Mouse (Mus musculus): ENCODE measurements around the gene Plcl1.
"Not testable (repeated sequence)": the region's sequence is repeated elsewhere in the genome, so short reads cannot be mapped to it uniquely, and the experiment has no call there.

Gene Plcl1

GRCm38 (mm10) chr1:55505811-55506210, 100.1 kb downstream of the Plcl1 start:
- ChIA-PET CTCF (no interaction called here), POLR2A (no interaction called here)

GRCm38 (mm10) chr1:55507061-55507460, 101.3 kb downstream of the Plcl1 start:
- POLR2A ChIA-PET: interaction anchor here in 1 of 4 experiments (0.6 kb wide), 1 partner anchor 257 kb away, joined by 3 read pairs; no protein-coding TSS in a partner anchor
- CTCF ChIA-PET: interaction anchor here in 1 of 4 experiments (0.6 kb wide), 1 partner anchor 273 kb away, joined by 6 read pairs; no protein-coding TSS in a partner anchor

- ChIA-PET POLR2A (no interaction called here), CTCF (no interaction called here)
Observed at GRCm38 (mm10) chr1:55509587-55509986, 103.9 kb downstream of the Plcl1 start.

- ChIA-PET POLR2A (no interaction called here), CTCF (interaction anchor here in 1 of 4 experiments (0.6 kb wide), 1 partner anchor 376 kb away, joined by 3 read pairs; no protein-coding TSS in a partner anchor)
Observed at GRCm38 (mm10) chr1:55512165-55512564, 106.4 kb downstream of the Plcl1 start.

GRCm38 (mm10) chr1:55512799-55513198, 107.1 kb downstream of the Plcl1 start:
- POLR2A ChIA-PET: not testable (repeated sequence)
- CTCF ChIA-PET: interaction anchor here in 1 of 4 experiments (0.6 kb wide), 1 partner anchor 377 kb away, joined by 3 read pairs; no protein-coding TSS in a partner anchor

GRCm38 (mm10) chr1:55517182-55517581, 111.5 kb downstream of the Plcl1 start:
- ChIA-PET CTCF (no interaction called here), POLR2A (no interaction called here)

- CTCF ChIA-PET: no interaction called here
Observed at GRCm38 (mm10) chr1:55523966-55524365, 118.2 kb downstream of the Plcl1 start.

GRCm38 (mm10) chr1:55525100-55525499, 119.4 kb downstream of the Plcl1 start:
- ChIA-PET CTCF (no interaction called here), POLR2A (no interaction called here)

More at GRCm38 (mm10) chr1:55523966-55524365, 118.2 kb downstream of the Plcl1 start:
- POLR2A ChIA-PET: interaction anchor here in 1 of 4 experiments (0.6 kb wide), 1 partner anchor 1330 kb away, joined by 4 read pairs; no protein-coding TSS in a partner anchor

GRCm38 (mm10) chr1:55525748-55526147, 120.0 kb downstream of the Plcl1 start:
- CTCF ChIA-PET: no interaction called here
- POLR2A ChIA-PET: no interaction called here

- ChIA-PET CTCF (no interaction called here), POLR2A (interaction anchor here in 1 of 4 experiments (0.5 kb wide), 1 partner anchor 865 kb away, joined by 3 read pairs; no protein-coding TSS in a partner anchor)
Observed at GRCm38 (mm10) chr1:55528547-55529304, 123.0 kb downstream of the Plcl1 start.

- POLR2A ChIA-PET: no interaction called here
- CTCF ChIA-PET: no interaction called here
Observed at GRCm38 (mm10) chr1:55533823-55534222, 128.1 kb downstream of the Plcl1 start.

- ChIA-PET CTCF (no interaction called here), POLR2A (interaction anchor here in 1 of 4 experiments (0.9 kb wide), 1 partner anchor 65 kb away, joined by 3 read pairs; no protein-coding TSS in a partner anchor)
Observed at GRCm38 (mm10) chr1:55554405-55554804, 148.7 kb downstream of the Plcl1 start.

- POLR2A ChIA-PET: no interaction called here
Observed at GRCm38 (mm10) chr1:55557960-55558359, 152.2 kb downstream of the Plcl1 start.

GRCm38 (mm10) chr1:55558409-55558808, 152.7 kb downstream of the Plcl1 start:
- ChIA-PET CTCF (no interaction called here), POLR2A (no interaction called here)

More at GRCm38 (mm10) chr1:55557960-55558359, 152.2 kb downstream of the Plcl1 start:
- CTCF ChIA-PET: no interaction called here

- ChIA-PET CTCF (interaction anchor here in 1 of 4 experiments (0.6 kb wide), 1 partner anchor 31 kb away, joined by 5 read pairs; no protein-coding TSS in a partner anchor), POLR2A (no interaction called here)
Observed at GRCm38 (mm10) chr1:55559998-55560397, 154.3 kb downstream of the Plcl1 start.

GRCm38 (mm10) chr1:55565933-55566332, 160.2 kb downstream of the Plcl1 start:
- ChIA-PET POLR2A (no interaction called here), CTCF (no interaction called here)

GRCm38 (mm10) chr1:55567801-55568360, 162.2 kb downstream of the Plcl1 start:
- ChIA-PET CTCF (no interaction called here), POLR2A (no interaction called here)

- CTCF ChIA-PET: interaction anchor here in 1 of 4 experiments (0.6 kb wide), 1 partner anchor 269 kb away, joined by 4 read pairs; no protein-coding TSS in a partner anchor
- POLR2A ChIA-PET: no interaction called here
Observed at GRCm38 (mm10) chr1:55570225-55570624, 164.5 kb downstream of the Plcl1 start.

GRCm38 (mm10) chr1:55571399-55571798, 165.7 kb downstream of the Plcl1 start:
- POLR2A ChIA-PET: interaction anchor here in 1 of 4 experiments (0.6 kb wide), 1 partner anchor 15 kb away, joined by 3 read pairs; no protein-coding TSS in a partner anchor
- CTCF ChIA-PET: interaction anchor here in 1 of 4 experiments (0.5 kb wide), 1 partner anchor 1504 kb away, joined by 3 read pairs; no protein-coding TSS in a partner anchor

- ChIA-PET POLR2A (interaction anchor here in 1 of 4 experiments (1.6 kb wide), 1 partner anchor 11 kb away, joined by 4 read pairs; no protein-coding TSS in a partner anchor), CTCF (no interaction called here)
Observed at GRCm38 (mm10) chr1:55572202-55572601, 166.5 kb downstream of the Plcl1 start.

Measured in embryonic stem cell, embryonic (primary cell).